Mouse (Mus musculus) erythroblast, embryonic 14.5 days (primary cell): ENCODE results near the gene Rimklb.
"Not testable (repeated sequence)": the region's sequence is repeated elsewhere in the genome, so short reads cannot be mapped to it uniquely, and the experiment has no call there.

Experiments used
- GATA1 ChIP-seq: IDR thresholded peaks from 2 replicates; pipeline ENCODE4 v1.6.1; 2012; ENCODE audit warnings: low read length, inconsistent platforms, mixed read lengths
- TAL1 ChIP-seq: IDR thresholded peaks from 3 replicates; pipeline ENCODE4 v1.6.1; 2012; ENCODE audit warnings: low read length, inconsistent platforms, mixed read lengths

- TF ChIP-seq GATA1, TAL1: not testable (repeated sequence)
Measured at GRCm38 (mm10) chr6:122542459-122542858, 43.9 kb upstream of the Rimklb start.
